Mouse (Mus musculus) embryo, embryonic 10 days (tissue): Measurements from ENCODE around the gene Zbtb21.
"Not testable (repeated sequence)": the region's sequence is repeated elsewhere in the genome, so short reads cannot be mapped to it uniquely, and the experiment has no call there.

ENCODE experiments used
- DNase-seq: peaks from one replicate; pipeline ENCODE4 v3.0.0-alpha.2; 2015; ENCODE audit warnings: low spot score

Zbtb21 gene

GRCm38 (mm10) chr16:97946993-97947392 is 15.4 kb downstream of the Zbtb21 start:
- not testable (repeated sequence) for DNase-seq

GRCm38 (mm10) chr16:97941844-97942243 is 20.6 kb downstream of the Zbtb21 start:
- no peak for DNase-seq

GRCm38 (mm10) chr16:97940471-97940973 is 21.9 kb downstream of the Zbtb21 start:
- DNase-seq = no peak

- DNase-seq = no peak
Measured at GRCm38 (mm10) chr16:97935815-97936214, 26.6 kb downstream of the Zbtb21 start.

GRCm38 (mm10) chr16:97930231-97930630 is 32.2 kb downstream of the Zbtb21 start:
- DNase-seq = no peak

- DNase-seq = no peak
Measured at GRCm38 (mm10) chr16:97929520-97929919, 32.9 kb downstream of the Zbtb21 start.

- DNase-seq = no peak
Measured at GRCm38 (mm10) chr16:97927331-97927938, 35.0 kb downstream of the Zbtb21 start.

- DNase-seq = no peak
Measured at GRCm38 (mm10) chr16:97926381-97926780, 36.0 kb downstream of the Zbtb21 start.

- no peak for DNase-seq
Measured at GRCm38 (mm10) chr16:97925760-97926159, 36.7 kb downstream of the Zbtb21 start.

- no peak for DNase-seq
Measured at GRCm38 (mm10) chr16:97923700-97924099, 38.7 kb downstream of the Zbtb21 start.

GRCm38 (mm10) chr16:97922779-97923126 is 39.7 kb downstream of the Zbtb21 start:
- no peak for DNase-seq

GRCm38 (mm10) chr16:97921961-97922778 is 40.3 kb downstream of the Zbtb21 start:
- DNase-seq = peak; percentile 80

GRCm38 (mm10) chr16:97920621-97921020 is 41.8 kb downstream of the Zbtb21 start:
- DNase-seq = no peak

- no peak for DNase-seq
Measured at GRCm38 (mm10) chr16:97919793-97920192, 42.6 kb downstream of the Zbtb21 start.

- no peak for DNase-seq
Measured at GRCm38 (mm10) chr16:97912873-97913272, 49.5 kb downstream of the Zbtb21 start.

GRCm38 (mm10) chr16:97909356-97909755 is 53.1 kb downstream of the Zbtb21 start:
- no peak for DNase-seq

GRCm38 (mm10) chr16:97907496-97907895 is 54.9 kb downstream of the Zbtb21 start:
- no peak for DNase-seq

- no peak for DNase-seq
Measured at GRCm38 (mm10) chr16:97906337-97906736, 56.1 kb downstream of the Zbtb21 start.

- DNase-seq = no peak
Measured at GRCm38 (mm10) chr16:97905449-97905991, 56.9 kb downstream of the Zbtb21 start.

- DNase-seq = no peak
Measured at GRCm38 (mm10) chr16:97904035-97904434, 58.4 kb downstream of the Zbtb21 start.

- DNase-seq = no peak
Measured at GRCm38 (mm10) chr16:97897346-97898024, 64.9 kb downstream of the Zbtb21 start.
